Mouse (Mus musculus): Measurements from ENCODE around the gene Wdr25. TPM values are rescaled to one million over a fixed set of nuclear protein-coding genes. Genes with fewer than 3 reads are reported as not detected.

Gene Wdr25
- total RNA-seq, 1 experiment, result 14.9 TPM

DNA sequence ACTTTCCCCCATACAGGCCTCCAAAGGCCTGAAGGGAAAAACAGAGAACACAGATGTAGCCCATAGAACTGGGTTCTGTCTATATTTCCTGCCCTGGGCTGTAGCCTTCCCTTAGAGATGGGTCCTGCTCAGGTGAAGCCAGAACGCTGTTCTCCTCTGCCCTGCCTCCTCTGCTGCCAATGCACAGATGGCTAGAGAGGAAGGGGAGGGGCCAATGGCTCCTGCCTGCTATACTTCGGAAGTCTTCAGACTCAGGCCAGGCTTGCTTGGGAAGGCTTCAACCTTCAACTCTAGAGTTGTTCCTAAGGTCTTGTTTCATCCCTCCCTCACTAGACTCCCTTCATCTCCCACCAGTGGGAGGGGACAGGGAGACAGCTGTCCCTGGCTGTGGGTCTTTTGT lies 176.3 kb downstream of the Wdr25 start:
- Histone ChIP-seq H3K4me1 (ENCODE audit: control insufficient read depth in 2 of 2, insufficient read depth in 2 of 2, low read length in 2 of 2, poor library complexity in 1 of 2) (peaks cover 0 to 5% of the 10 kb centered on the region in 2 experiments; a peak in 1 of 4 replicates), H3K9me3 (ENCODE audit: control insufficient read depth, insufficient read depth, low read depth, low read length) (no peaks in the 10 kb centered on the region), H3K27ac (ENCODE audit: insufficient read depth, low read depth, low read length, poor library complexity, severe bottlenecking) (no peak overlapping the region), H3K36me3 (ENCODE audit: control insufficient read depth, insufficient read depth, low read length, poor library complexity, severe bottlenecking) (no peaks in the 10 kb centered on the region), H3K4me3 (ENCODE audit: insufficient read depth in 1 of 2, low read depth in 1 of 2, low read length in 2 of 2, poor library complexity in 1 of 2, severe bottlenecking in 1 of 2) (no peak overlapping the region), H3K9ac (ENCODE audit: insufficient read depth, low read depth, low read length, poor library complexity, severe bottlenecking) (no peak overlapping the region)
- no peak for DNase-seq (ENCODE audit: low read depth, low spot score)
- no peak for TF ChIP-seq CHD2 (IDR thresholded peaks at IDR 0.05; ENCODE audit: low read depth, low read length)
- no peak for TF ChIP-seq HCFC1 (IDR thresholded peaks at IDR 0.05; ENCODE audit: borderline replicate concordance, insufficient read depth, low read length)
- no peak for TF ChIP-seq ZC3H11A (IDR thresholded peaks at IDR 0.05; ENCODE audit: borderline replicate concordance, low read depth, low read length)
- no peak for TF ChIP-seq MAFK (IDR thresholded peaks at IDR 0.05; ENCODE audit: insufficient read depth, low read depth, low read length)
- no peak for TF ChIP-seq ZNF384 (IDR thresholded peaks at IDR 0.05; ENCODE audit: low read depth, low read length)
- in situ Hi-C loops (cut with MboI; ENCODE audit: low sequenced_read_pairs in 2 of 2, unreplicated experiment in 2 of 2), result no loop called here

GRCm38 (mm10) chr12:109071248-109071647 lies 177.8 kb downstream of the Wdr25 start:
- no peak for TF ChIP-seq HCFC1 (IDR thresholded peaks at IDR 0.05; ENCODE audit: borderline replicate concordance, insufficient read depth, low read length)
- TF ChIP-seq ZNF384 (IDR thresholded peaks at IDR 0.05; ENCODE audit: low read depth, low read length), result no peak
- no peak for TF ChIP-seq MAFK (IDR thresholded peaks at IDR 0.05; ENCODE audit: insufficient read depth, low read depth, low read length)
- TF ChIP-seq ZC3H11A (IDR thresholded peaks at IDR 0.05; ENCODE audit: borderline replicate concordance, low read depth, low read length), result no peak
- TF ChIP-seq CHD2 (IDR thresholded peaks at IDR 0.05; ENCODE audit: low read depth, low read length), result no peak
- H3K9me3 ChIP-seq (ENCODE audit: control insufficient read depth, insufficient read depth, low read depth, low read length), result no peaks in the 10 kb centered on the region
- no peaks in the 10 kb centered on the region for H3K36me3 ChIP-seq (ENCODE audit: control insufficient read depth, insufficient read depth, low read length, poor library complexity, severe bottlenecking)
- no peak overlapping the region for H3K27ac ChIP-seq (ENCODE audit: insufficient read depth, low read depth, low read length, poor library complexity, severe bottlenecking)
- H3K4me1 ChIP-seq (ENCODE audit: control insufficient read depth in 2 of 2, insufficient read depth in 2 of 2, low read length in 2 of 2, poor library complexity in 1 of 2), result peaks cover 0 to 5% of the 10 kb centered on the region in 2 experiments; a peak in 1 of 4 replicates
- DNase-seq (ENCODE audit: low read depth, low spot score), result no peak
- H3K9ac ChIP-seq (ENCODE audit: insufficient read depth, low read depth, low read length, poor library complexity, severe bottlenecking), result no peak overlapping the region
- in situ Hi-C loops (cut with MboI; ENCODE audit: low sequenced_read_pairs in 2 of 2, unreplicated experiment in 2 of 2), result no loop called here
- no peak overlapping the region for H3K4me3 ChIP-seq (ENCODE audit: insufficient read depth in 1 of 2, low read depth in 1 of 2, low read length in 2 of 2, poor library complexity in 1 of 2, severe bottlenecking in 1 of 2)

GRCm38 (mm10) chr12:109074106-109074505 lies 180.7 kb downstream of the Wdr25 start:
- Histone ChIP-seq H3K9ac (ENCODE audit: insufficient read depth, low read depth, low read length, poor library complexity, severe bottlenecking) (no peak overlapping the region), H3K4me1 (ENCODE audit: control insufficient read depth in 2 of 2, insufficient read depth in 2 of 2, low read length in 2 of 2, poor library complexity in 1 of 2) (peaks cover 0 to 3% of the 10 kb centered on the region in 2 experiments; a peak in 1 of 4 replicates), H3K27ac (ENCODE audit: insufficient read depth, low read depth, low read length, poor library complexity, severe bottlenecking) (no peak overlapping the region), H3K36me3 (ENCODE audit: control insufficient read depth, insufficient read depth, low read length, poor library complexity, severe bottlenecking) (no peaks in the 10 kb centered on the region), H3K4me3 (ENCODE audit: insufficient read depth in 1 of 2, low read depth in 1 of 2, low read length in 2 of 2, poor library complexity in 1 of 2, severe bottlenecking in 1 of 2) (no peak overlapping the region), H3K9me3 (ENCODE audit: control insufficient read depth, insufficient read depth, low read depth, low read length) (no peaks in the 10 kb centered on the region)
- in situ Hi-C loops (cut with MboI; ENCODE audit: low sequenced_read_pairs in 2 of 2, unreplicated experiment in 2 of 2), result no loop called here
- TF ChIP-seq HCFC1 (IDR thresholded peaks at IDR 0.05; ENCODE audit: borderline replicate concordance, insufficient read depth, low read length) (no peak), ZNF384 (IDR thresholded peaks at IDR 0.05; ENCODE audit: low read depth, low read length) (no peak), CHD2 (IDR thresholded peaks at IDR 0.05; ENCODE audit: low read depth, low read length) (no peak), ZC3H11A (IDR thresholded peaks at IDR 0.05; ENCODE audit: borderline replicate concordance, low read depth, low read length) (no peak), MAFK (IDR thresholded peaks at IDR 0.05; ENCODE audit: insufficient read depth, low read depth, low read length) (no peak)
- DNase-seq (ENCODE audit: low read depth, low spot score), result no peak

DNA sequence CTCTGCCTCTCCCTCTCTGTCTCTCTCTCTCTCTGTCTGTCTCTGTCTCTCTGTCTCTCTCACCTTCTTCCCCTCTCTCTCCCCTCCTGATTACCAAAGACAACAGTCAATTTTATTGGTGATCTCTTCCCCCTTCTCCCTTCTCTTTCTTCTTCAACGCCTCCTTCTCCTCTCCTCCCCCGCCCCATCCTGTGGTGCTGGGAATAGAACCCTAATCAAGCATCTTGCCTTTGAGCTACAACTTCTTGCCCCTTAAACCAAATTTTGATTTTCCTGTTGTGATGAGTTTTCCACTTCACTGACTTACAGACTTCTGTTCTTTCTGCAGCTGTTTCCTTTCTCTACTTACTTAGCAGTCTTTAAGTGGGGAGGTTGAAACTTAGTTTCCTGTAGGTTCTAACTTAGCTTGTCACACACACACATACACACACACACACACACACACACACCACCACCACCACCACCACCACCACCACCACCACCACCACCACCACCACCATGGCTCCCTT lies 181.4 kb downstream of the Wdr25 start:
- Histone ChIP-seq H3K4me1 (ENCODE audit: control insufficient read depth in 2 of 2, insufficient read depth in 2 of 2, low read length in 2 of 2, poor library complexity in 1 of 2) (peaks cover 0 to 3% of the 10 kb centered on the region in 2 experiments; a peak in 1 of 4 replicates), H3K27ac (ENCODE audit: insufficient read depth, low read depth, low read length, poor library complexity, severe bottlenecking) (no peak overlapping the region), H3K9me3 (ENCODE audit: control insufficient read depth, insufficient read depth, low read depth, low read length) (no peaks in the 10 kb centered on the region), H3K4me3 (ENCODE audit: insufficient read depth in 1 of 2, low read depth in 1 of 2, low read length in 2 of 2, poor library complexity in 1 of 2, severe bottlenecking in 1 of 2) (no peak overlapping the region), H3K36me3 (ENCODE audit: control insufficient read depth, insufficient read depth, low read length, poor library complexity, severe bottlenecking) (no peaks in the 10 kb centered on the region), H3K9ac (ENCODE audit: insufficient read depth, low read depth, low read length, poor library complexity, severe bottlenecking) (no peak overlapping the region)
- TF ChIP-seq HCFC1 (IDR thresholded peaks at IDR 0.05; ENCODE audit: borderline replicate concordance, insufficient read depth, low read length) (no peak), MAFK (IDR thresholded peaks at IDR 0.05; ENCODE audit: insufficient read depth, low read depth, low read length) (no peak), ZC3H11A (IDR thresholded peaks at IDR 0.05; ENCODE audit: borderline replicate concordance, low read depth, low read length) (no peak), CHD2 (IDR thresholded peaks at IDR 0.05; ENCODE audit: low read depth, low read length) (no peak), ZNF384 (IDR thresholded peaks at IDR 0.05; ENCODE audit: low read depth, low read length) (no peak)
- no peak for DNase-seq (ENCODE audit: low read depth, low spot score)
- in situ Hi-C loops (cut with MboI; ENCODE audit: low sequenced_read_pairs in 2 of 2, unreplicated experiment in 2 of 2), result no loop called here
